Mouse (Mus musculus) left cerebral cortex, adult 18-20 months (tissue): ENCODE measurements around the gene Dock3. TPM values are rescaled to one million over a fixed set of nuclear protein-coding genes. Genes with fewer than 3 reads are reported as not detected.

ENCODE experiments used
- DNase-seq, 2 experiments: peaks; one replicate each; pipeline ENCODE4 v3.0.0; 2021 to 2022; ENCODE audit warnings: low spot score in 2 of 2, mixed read lengths in 1 of 2
- total RNA-seq, 2 experiments: library from RNA; stranded (reverse); gene quantifications; 2 replicates each; pipeline ENCODE4 v1.2.3; 2021

Gene Dock3
- total RNA-seq, 2 experiments from 2014 or later = 199 to 214 TPM

DNA sequence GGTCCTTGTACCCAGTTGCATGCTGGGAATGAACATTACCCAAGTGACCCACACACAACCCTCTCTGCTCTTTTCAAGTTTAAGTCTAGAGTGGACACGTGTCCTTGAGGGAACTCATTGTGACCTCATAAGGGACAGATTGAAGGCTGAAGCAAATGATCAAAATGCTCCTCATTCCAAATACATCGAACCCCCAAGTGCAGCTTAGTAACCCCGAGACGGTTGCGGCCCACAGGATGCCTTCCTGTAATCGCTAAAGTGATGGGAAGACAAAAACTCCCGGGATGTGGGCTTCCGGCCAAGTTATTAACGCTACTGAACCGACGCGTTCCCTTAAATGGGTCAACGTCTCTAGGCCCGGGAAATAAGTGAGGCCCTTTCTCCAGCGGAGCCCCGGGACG lies 340.4 kb downstream of the Dock3 start:
- no peak for DNase-seq

DNA sequence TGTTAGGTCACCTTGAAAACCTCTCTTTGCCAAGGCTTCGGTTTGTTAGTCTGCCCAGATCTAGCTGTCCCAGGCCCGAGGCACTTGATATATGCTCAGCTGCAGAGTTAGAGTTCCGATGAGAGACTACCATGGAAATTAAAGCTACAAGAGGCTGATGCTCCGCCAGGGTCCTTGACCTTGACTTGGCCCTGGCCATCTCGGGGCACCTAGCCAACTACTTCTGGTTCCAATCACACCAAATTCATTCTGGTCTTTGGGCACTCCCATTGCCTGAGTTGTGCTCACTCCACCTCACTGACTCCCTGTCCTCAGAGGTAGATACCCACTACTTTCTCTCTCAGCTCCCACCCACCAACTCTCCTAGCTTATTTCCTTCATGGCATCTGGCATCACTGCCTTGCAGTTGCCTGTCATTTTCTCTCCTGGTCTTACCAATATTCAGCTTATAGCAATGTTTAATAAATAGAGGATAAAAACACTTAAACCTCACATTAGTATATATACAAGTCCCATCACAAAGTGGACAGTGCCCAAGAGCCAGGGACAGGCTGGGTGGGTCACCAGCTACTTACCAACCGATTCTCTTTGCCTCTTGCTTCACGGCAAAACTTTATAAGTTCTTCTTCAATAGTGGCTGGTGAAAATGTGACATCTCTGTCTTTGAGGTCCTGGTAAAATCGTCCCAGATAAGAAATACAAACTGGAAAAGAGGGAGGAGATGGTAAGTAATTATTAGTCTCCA lies 341.0 kb downstream of the Dock3 start:
- DNase-seq = no peak

DNA sequence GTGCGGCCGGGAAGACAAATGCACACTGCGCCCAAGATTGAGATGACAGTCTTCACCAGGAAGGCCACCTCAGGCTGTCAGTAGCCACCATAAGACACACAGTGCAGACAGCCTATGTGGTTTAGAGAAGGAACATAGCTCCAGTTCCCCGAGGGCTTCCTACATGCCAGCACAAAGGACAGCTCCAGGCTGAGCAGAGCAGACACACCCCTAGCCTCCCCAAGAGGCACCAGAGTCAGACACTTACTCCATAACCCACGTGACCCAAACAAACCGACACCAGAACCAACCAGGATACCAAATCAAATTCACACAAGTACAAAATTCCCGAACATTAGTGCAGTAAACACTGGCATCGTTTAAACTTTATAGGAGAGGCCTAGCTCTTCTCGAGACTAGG lies 342.4 kb downstream of the Dock3 start:
- no peak for DNase-seq

DNA sequence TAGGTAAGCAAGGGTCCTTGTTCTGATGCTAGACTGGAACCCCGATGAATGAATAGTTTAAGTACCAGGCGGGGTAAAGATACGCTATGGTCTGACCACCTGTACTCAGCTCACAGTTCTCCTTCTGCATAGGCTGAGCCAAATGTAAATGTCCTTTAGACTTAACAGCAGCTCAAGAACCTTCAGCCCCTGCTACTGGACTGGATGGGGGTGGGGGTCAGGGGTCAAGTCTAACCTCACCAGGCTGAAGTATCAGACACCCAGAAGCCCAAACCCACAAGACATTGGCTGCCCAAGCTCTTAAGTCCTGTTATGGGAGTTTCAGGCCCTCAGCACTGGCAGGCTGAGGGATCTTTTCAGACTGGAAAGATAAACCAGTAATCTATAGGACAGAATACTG lies 343.4 kb downstream of the Dock3 start:
- no peak for DNase-seq

DNA sequence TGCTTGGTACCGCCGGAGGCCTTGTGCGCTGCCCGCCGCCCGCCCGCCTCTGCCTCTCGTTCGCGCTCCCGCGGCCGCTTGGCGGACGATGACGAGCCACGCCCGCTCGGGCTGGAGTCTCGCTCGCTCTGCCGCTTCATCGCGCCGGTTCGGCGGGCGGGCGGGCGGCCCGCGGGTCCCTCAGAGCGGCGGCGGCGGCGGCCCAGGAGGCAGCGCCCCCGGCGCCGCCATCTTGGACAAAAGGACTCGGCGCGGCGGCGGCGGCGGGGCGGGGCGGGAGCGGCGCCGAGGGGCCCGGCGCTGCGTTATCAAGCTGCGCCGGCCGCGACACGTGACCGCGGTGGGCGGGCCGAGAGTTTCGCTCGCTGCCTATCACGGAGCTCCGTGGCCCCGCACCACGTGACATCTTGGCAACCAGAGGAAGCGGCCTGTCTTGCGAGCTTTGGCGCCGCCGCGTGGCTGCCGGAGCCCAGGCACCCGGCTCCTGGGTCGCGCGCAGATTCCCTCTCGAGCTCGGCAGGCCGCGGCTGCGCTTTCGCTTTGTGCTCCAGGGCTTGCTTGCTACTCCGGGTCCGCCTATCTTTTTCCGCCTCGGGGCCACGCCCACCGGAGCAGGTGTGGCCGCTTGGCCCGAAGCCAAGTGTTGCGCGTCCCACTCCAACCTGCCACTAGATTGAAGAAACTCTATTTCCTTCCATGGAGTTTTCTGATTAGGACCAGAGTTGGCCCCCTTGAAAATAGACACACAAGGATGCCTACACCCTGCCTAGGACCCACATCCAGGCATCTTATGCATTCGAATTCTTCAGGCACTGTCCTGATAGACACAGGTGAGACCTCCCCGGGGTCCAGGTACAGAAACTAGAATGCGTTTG lies 344.6 kb downstream of the Dock3 start, which contains the start of gene Rbm15b:
Gene Rbm15b, minus strand, starts transcription at position 601 of the 875 bp plus-strand sequence.
- DNase-seq = peak; percentile 98 to 99

DNA sequence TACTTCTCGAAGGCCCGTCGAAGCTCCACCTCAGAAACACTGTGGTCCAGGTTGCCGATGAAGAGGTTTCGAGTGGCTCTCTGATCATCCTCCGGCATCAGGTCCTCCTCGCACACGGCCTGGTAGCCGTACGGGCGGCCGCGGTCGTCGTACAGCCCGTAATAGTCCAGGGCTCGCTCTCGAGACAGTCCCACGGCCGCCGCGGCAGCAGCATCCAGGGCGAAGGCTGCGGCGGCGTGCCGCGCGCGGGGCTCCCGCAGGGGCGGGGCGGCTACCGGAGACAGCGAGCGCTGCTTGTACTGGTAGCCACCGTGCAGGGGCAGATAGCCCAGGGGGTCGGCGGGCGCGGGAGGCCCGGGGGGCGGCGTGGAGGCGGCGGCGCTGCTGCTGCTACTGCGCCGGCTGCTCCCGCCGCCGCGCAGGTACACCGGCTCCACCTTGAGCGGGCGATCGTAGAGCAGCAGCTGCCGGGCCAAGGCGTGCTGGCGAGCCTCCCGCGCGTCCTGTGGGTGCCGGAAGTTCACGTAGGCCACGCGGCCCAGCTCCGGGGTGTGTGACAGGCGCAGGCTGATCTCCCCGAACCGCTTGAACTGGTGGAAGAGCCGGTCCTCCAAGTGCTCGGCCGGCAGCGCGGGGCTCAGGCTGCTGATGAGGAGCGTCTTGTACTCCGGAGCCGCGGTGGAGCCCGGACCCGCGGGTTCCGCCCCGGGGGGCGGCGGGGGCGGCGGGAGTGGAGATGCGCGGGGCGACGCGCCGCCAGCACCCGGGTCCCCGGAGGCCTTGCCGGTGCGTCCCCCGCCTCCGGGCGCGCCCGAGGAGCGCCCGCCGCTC lies 345.6 kb downstream of the Dock3 start:
- DNase-seq = peak in 1 of 2 experiments; percentile 51

DNA sequence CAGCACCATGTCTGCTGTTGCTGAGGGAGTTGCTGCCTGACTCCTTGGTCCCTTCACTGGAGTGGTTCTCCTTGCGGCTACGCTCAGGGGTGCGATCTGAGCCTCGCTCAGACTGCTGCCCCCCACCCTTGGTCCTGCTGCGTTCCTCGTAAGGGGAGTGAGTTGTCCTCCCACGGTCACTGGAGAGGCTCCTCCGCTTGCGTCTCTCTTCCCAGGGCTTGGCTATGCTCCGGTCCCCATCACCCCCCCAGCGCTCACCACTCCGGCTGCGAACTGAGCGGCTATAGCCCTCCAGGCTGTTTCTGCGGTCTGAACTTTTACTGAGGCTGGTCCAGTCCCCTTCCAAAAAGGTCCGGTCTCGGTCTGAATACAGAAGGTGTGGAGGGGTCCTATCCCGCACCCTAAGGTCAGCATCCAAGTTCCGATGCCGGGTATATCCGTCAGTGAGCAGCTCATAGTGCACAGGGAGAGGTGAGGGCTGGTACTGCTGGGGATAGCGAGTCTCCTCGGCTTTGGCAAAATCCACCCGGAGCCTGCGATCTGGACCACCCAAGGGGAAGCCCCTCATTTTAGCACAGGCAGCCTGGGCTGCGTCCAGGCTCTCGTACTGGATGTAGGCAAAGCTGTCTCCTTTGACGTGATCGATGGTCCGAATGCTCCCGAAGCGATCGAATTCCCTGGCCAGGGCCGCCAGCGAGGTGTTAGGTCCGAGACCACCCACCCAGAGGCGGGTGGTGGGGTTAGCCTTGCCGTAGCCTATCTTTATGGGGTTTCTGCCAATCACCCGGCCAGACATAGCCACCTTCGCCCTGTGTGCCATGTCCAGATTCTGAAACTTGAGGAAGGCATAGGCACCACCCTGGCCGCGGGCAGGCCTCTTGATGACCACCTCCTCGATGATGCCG lies 346.5 kb downstream of the Dock3 start:
- peak in 1 of 2 experiments; percentile 36 for DNase-seq

DNA sequence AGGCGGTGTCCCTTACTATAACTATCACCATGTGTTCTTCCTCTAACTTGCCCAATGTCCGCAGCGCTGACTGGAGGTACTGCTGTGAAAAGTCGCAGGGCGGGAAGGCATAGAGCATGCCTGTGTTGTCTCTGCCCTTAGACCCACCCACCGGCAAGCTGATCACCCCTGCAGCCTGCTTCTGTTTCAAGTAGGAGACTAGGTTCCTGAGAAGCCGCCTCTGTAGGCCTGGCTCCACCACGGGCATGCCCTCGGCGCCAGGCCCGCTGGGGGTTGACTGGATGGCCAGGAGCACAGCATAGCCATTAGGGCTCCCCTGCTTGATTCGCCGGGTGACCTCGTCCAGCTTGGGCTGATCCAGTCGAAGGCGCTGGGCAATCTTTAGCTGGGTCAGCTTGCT lies 347.4 kb downstream of the Dock3 start:
- DNase-seq = no peak

DNA sequence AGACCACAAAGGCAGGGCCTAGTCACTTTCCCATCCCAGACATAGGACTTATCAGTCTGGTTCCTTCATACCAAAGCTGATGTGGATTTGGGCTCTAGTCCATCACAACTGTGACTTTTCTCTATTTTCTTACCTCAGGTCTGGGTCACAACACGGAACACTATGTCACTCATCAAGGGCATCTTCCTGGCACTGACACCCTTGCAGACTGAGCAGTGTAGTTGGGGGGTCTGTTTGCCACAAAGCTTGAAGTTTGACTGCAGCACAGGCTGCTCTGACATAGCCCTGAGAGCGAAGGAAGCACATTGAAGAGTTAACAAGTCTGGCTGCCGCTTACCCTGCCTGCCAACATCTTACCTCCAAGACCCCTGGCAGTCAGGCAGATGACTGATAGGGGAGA lies 348.6 kb downstream of the Dock3 start:
- no peak for DNase-seq

DNA sequence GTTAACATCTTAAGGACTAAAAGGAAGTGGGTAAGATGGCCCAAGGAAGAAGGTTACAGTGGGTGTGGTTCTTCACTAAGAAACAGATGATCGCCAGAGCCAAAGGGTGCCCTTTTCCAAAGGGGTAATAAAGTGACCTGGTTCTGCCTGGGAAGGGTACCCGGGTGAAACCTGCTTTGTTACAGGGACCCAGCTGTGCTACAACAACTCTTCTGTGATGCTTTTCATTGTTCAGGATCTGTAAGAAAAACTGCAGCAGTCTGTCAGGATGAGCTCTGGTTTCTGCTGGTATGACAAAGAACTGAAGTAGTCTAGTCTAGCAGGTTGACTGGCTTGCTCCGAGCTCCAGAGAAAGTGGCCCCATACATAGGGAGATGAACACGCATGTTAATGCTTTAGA lies 349.5 kb downstream of the Dock3 start:
- no peak for DNase-seq

DNA sequence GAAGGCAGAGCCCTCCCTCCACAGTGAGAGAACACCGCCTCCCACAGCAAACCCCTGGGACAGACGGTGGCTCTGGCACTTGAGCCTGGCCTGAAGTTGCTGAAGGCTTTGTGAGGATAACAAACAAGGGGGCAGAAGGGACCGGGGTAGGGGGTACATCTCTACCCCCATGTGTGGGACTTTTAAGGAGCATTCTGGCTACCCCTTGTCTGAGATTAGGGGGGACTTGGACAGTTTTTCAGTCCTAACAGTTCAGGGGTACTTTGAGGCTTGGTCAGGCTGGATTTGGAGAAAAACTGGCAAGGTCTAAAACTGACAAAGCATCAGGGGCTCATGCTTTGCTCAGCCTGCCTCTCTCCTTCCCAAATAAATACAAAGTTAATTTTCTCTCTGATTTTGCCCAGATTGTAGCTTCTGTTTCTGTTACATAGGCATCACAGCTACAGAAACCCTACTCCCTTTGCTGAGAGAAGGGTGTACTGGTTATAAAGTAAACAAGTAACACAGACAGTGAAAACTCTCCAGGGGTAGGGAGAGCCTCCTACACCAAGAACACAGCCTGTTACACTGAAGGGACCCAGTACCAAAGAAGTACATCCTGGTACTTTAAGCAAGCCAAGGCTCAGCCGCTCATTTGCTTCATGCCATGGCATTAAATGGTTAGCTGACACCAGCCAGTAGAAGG lies 350.5 kb downstream of the Dock3 start:
- no peak for DNase-seq

DNA sequence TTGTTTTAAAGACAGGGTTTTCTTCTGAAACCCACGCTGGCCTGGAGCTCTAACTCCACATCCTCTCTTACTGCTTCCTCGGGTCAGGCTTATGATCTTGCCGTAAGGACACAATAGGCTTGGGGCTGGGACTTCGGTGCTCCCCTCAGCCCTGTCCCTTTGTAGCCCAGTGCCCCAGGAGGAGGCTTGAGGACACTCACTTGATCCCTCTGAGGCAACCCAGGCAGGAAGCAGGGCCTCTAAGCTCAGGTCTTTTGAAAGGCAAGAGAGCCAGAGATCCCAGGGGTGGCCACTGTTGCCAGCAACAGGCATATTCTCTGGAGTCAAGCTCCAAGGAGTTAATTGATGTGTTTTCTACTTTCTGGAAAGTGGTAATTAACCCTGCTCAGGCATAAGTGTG lies 352.2 kb downstream of the Dock3 start:
- DNase-seq = no peak

DNA sequence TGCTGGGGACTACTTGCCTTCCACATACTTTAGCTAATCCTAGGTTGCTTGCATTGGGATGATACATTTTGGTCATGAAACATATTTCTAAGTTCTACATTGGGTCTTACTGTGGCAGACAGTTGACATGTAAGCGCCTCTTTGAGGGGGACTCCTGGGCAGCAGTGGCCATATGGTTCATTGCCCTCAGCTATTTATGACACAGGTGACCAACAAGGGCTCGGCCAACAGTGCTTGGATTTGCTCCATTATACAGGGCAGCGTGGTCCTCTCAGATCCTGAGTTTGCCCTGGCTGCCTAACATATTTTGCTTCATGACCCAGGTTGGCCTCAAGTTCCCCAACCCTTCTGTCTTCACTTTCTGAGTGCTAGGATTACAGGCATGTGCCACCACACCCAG lies 355.0 kb downstream of the Dock3 start:
- DNase-seq = no peak

DNA sequence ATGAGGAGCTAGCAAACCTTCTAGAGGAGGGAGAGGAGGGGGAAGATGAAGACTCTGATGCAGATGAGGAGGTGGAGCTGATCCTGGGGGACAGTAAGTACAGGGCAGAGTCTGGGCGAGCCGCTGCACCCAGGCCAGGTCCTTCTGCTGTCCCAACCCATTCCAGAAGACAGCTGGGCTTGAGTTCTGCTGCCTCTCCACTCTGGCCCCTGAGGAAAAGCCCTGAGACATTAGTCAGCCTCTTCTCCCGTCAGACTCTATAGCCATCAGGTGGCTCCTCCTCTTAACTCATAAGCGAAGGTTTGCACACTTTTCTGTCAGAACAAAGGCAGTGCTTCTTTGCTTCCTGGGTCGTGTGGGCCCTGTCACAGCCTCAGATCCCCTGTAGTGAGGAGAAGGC lies 357.5 kb downstream of the Dock3 start:
- no peak for DNase-seq

DNA sequence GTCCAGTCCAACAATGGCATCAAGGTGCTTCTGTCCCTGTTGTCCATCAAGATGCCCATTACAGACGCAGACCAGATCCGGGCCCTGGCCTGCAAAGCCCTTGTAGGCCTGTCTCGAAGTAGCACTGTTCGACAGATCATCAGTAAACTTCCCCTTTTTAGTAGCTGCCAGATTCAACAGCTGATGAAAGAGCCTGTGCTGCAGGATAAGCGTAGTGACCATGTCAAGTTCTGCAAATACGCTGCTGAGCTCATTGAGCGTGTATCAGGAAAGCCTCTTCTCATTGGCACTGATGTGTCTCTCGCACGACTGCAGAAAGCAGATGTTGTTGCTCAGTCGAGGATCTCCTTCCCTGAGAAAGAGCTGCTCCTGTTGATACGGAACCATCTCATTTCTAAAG lies 373.7 kb downstream of the Dock3 start:
- no peak for DNase-seq

DNA sequence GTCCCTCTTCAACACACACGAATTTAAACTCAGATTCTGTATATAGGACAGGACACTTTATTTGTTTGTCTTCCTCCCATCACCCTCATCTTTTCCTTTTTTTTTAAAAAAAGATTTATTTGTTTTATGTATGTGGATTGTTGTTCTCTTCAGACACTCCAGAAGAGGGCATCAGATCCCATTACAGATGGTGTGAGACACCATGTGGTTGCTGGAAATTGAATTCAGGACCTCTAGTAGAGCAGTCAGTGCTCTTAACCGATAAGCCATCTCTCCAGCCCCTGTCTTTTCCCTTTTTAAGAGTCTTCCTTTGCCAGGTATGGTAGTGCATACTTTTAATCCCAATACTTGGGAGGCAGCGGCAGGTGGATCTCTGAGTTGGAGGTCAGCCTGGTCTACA lies 375.0 kb downstream of the Dock3 start:
- DNase-seq = no peak
